Mouse (Mus musculus) testis, postnatal 10 days (tissue): ENCODE data around the gene Mfsd4a.

Experiments
- DNase-seq: peaks from one replicate; pipeline ENCODE4 v3.0.0; 2021; ENCODE audit warnings: low spot score

Gene Mfsd4a

DNA sequence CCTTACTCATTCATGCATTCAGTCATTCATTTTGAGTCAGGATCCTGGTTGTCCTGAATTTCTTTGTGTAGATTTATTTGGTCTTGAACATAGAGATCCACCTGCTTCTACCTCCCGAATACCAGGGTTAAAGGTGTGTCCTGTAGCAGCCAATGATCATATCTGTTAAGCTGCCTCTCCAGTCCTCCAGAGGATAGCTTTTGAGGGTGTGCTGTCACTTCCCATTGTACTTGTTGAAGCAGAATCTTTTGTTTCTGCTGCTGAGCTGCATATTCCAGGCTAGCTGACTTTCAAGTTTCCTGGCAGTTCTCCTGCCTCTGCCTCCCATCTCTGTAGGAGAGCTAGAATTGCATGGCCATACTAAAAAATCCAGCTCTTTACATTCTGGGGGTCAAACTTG, 51.2 kb downstream of the Mfsd4a start:
- DNase-seq, result no peak

- DNase-seq, result no peak
Measured at GRCm38 (mm10) chr1:132014800-132015199, 53.1 kb downstream of the Mfsd4a start.

- DNase-seq, result no peak
Measured at GRCm38 (mm10) chr1:132012861-132013260, 55.0 kb downstream of the Mfsd4a start.

GRCm38 (mm10) chr1:132011785-132012184, 56.1 kb downstream of the Mfsd4a start:
- no peak for DNase-seq

DNA sequence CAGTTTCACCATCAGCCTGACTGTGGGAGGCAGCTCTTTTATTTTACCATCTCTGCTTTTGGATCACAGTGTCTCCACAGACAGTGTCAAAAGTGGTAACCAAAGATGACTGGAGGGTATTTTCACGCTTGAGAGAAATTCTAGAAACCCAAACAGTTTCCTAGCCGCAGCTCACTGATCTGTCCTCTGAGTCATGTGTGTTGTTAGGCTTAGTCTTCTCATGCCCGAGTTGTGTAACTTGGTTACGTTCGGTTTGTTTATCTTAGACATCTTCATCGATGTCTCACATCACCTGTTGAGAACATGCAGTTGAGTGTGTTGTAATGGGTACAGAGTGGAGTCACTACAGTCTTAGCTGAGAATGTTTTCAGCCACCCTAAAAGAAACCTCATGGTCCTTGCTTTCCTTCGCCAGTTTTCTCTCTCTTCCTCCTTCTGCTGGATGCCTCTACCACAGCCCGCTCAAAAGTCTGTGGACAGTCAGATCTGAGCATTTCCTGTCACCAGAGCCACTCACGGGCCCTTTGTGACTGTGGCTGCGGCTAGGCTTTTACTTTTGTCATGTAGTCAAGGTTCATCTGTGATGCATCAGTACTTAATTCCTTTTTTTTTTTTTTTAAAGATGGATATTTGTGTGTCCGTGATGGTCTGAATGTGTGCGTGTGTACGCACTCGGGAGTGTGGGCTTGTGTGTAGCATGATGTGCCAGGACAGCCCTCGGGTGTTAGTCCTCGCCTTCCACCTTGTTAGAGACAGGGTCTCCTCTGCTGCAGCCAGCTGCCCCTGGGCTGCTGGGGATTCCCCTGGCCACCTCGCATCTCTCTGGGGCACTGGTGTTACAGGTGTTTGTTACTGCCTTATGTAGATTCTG, 57.0 kb downstream of the Mfsd4a start:
- DNase-seq, result no peak

DNA sequence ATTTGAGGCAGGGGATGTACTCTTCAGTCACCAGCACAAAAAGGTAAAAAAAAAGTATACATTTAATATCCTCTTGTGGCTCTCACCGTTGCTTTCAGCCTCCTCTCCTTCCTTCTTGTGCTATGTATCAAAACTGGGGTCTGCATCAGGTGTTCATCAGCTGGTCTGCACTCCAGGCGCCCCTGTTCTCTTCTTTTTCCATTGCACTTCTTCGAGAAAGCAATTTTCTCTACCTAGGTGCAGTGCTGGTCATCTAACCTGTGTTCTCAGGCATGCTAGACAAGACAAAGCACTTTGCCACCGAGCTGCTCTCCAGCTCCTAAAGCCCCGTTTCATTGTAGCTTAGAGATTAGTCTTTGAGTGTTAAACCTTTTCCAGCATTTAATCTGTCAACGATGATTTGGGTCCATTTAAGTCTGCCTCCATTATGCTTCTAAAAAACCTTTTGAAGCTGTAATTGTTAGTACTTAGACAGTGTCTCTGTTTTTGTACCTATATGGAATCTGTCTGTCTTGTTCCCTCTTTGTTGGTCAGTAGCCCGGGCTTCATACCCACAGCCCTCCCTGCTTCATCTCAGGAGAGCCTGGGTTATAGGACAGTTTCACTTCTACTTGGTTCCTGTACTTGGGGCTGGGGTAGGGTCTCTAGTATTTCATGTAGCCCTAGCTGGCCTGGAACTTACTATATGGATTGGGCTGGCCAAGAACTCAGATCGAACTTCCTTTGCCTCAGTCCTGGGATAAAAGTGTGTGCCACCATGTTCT, 58.8 kb downstream of the Mfsd4a start:
- DNase-seq, result no peak

- peak; percentile 95 for DNase-seq
Measured at GRCm38 (mm10) chr1:132007828-132008827, 59.7 kb downstream of the Mfsd4a start.

- peak; percentile 94 for DNase-seq
Measured at GRCm38 (mm10) chr1:132007282-132007815, 60.5 kb downstream of the Mfsd4a start, which contains the start of gene Elk4. Elk4 (plus strand) TSS chr1:132007607.

GRCm38 (mm10) chr1:132006721-132007120, 61.1 kb downstream of the Mfsd4a start:
- no peak for DNase-seq

GRCm38 (mm10) chr1:132006046-132006445, 61.8 kb downstream of the Mfsd4a start:
- DNase-seq, result no peak

DNA sequence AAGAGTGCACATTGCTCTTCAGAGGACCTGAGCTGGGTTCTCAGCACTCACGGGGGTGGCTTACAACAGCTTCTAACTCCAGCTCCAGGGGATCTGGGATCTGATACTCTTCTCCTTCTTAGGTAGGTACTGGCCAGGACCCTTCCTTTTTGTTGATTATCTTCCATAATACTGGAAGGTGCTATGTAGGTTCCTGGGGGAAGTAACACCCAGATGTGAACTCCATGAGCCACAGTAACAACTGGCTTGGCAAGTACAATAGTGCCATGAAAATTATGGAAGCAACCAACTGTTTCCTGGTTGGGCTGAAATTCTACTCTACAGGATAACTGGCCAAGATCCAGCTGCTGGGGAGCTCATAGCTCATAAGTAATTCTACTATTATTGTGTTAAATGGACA, 62.4 kb downstream of the Mfsd4a start:
- no peak for DNase-seq

GRCm38 (mm10) chr1:132004574-132005180, 63.2 kb downstream of the Mfsd4a start:
- no peak for DNase-seq

- no peak for DNase-seq
Measured at GRCm38 (mm10) chr1:132003817-132004216, 64.0 kb downstream of the Mfsd4a start.

DNA sequence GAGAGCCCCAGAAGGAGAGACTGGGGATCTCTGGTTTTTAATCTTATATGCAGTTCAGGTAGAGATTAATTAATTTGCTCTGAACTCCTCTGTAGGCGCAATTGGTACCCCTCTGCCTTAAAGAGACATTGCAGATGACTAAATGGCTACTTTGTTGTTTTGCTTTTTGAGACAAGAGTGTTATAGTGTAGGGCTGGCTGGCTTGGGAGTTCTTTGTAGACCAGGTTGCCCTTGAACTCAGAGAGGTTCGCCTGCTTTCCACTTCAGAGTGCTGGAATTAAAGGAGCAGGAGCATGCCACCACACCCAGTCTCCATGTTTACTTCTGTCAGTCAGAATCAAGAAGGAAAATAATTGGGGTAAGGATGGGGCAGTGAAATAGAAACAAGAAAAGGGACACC, 64.8 kb downstream of the Mfsd4a start:
- DNase-seq, result no peak

GRCm38 (mm10) chr1:132001880-132002330, 66.0 kb downstream of the Mfsd4a start:
- DNase-seq, result no peak

GRCm38 (mm10) chr1:132000506-132000905, 67.4 kb downstream of the Mfsd4a start:
- no peak for DNase-seq

GRCm38 (mm10) chr1:131995062-131995461, 72.8 kb downstream of the Mfsd4a start:
- DNase-seq, result peak; percentile 77

GRCm38 (mm10) chr1:131993169-131994040, 74.5 kb downstream of the Mfsd4a start:
- peak; percentile 53 for DNase-seq

DNA sequence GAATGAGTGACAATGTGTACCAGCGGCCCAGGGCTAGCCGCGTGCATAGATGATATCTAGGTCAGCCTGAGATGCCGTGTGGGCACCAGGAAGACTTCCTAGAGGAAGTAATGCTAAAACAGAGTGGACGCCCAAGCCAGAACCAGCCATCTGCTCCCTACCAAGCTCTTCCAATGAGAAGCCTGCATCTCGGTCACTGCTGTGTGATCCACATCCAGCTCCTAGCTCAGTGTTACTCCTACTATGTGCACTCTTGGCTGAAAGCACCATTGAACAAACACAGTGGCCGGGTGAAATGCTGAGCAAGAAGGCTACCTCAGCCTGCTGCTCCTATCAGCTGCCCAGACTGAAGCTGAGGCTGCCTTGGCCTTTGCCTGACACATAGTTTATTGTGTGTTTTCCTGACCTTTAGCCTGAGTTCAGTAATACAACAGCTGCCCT, 75.3 kb downstream of the Mfsd4a start:
- DNase-seq, result peak; percentile 29
